Mouse (Mus musculus) stomach, embryonic 16.5 days (tissue): Measurements from ENCODE around the gene Cyp2b10. TPM values are rescaled to one million over a fixed set of nuclear protein-coding genes. Genes with fewer than 3 reads are reported as not detected.

Experiments
- polyA plus RNA-seq: library from polyadenylated mRNA; unstranded; fragments of >200 nt; fragmentation: Nextera tagmentation; extraction: Ambion mirVana; gene quantifications from 2 replicates; pipeline ENCODE4 v1.2.1, GENCODE M21; 2015

The Cyp2b10 gene
- polyA plus RNA-seq, 1 experiment from 2014 or later = 0.19 TPM

Other genes with a start within 250 kb of the Cyp2b10 start
- gene Bckdha, start 238.6 kb upstream of the Cyp2b10 start, polyA plus RNA-seq = 54.1 and 54.4 TPM in 2 replicates
- gene Exosc5, start 238.5 kb upstream of the Cyp2b10 start, polyA plus RNA-seq = 70.0 and 73.0 TPM in 2 replicates
- 3.4 and 3.5 TPM in 2 replicates for gene Tmem91, start 222.5 kb upstream of the Cyp2b10 start, polyA plus RNA-seq
- gene B9d2, start 216.8 kb upstream of the Cyp2b10 start, polyA plus RNA-seq = 21.9 and 24.4 TPM in 2 replicates
- 1.4 and 2.8 TPM in 2 replicates for gene Tgfb1, start 210.6 kb upstream of the Cyp2b10 start, polyA plus RNA-seq
- gene Ccdc97, start 178.5 kb upstream of the Cyp2b10 start, polyA plus RNA-seq = 19.6 and 22.5 TPM in 2 replicates
- gene Hnrnpul1, start 142.9 kb upstream of the Cyp2b10 start, polyA plus RNA-seq = 35.4 and 39.6 TPM in 2 replicates
- gene Axl, start 108.9 kb upstream of the Cyp2b10 start, polyA plus RNA-seq = 80.8 and 85.1 TPM in 2 replicates
- gene Cyp2s1, start 80.7 kb upstream of the Cyp2b10 start, polyA plus RNA-seq = 53.1 and 74.9 TPM in 2 replicates
- not detected in 2 replicates for gene Cyp2b13, start 163.9 kb downstream of the Cyp2b10 start, polyA plus RNA-seq